Mouse (Mus musculus) adipocyte (in vitro differentiated cells): Measurements from ENCODE around the gene Bmp2.

Experiments
- DNase-seq: peaks from one replicate; pipeline ENCODE4 v3.0.0-alpha.2; 2016; ENCODE audit warnings: low spot score

Gene Bmp2

GRCm38 (mm10) chr2:133552031-133552841 lies at the start of gene Bmp2:
Bmp2 (plus strand) TSS chr2:133552159.
- DNase-seq: no peak

- no peak for DNase-seq
Observed at GRCm38 (mm10) chr2:133505678-133506077, 46.3 kb upstream of the Bmp2 start.

- DNase-seq: no peak
Observed at GRCm38 (mm10) chr2:133507045-133507444, 44.9 kb upstream of the Bmp2 start.

GRCm38 (mm10) chr2:133509141-133509540 lies 42.8 kb upstream of the Bmp2 start:
- no peak for DNase-seq

- no peak for DNase-seq
Observed at GRCm38 (mm10) chr2:133511011-133511779, 40.8 kb upstream of the Bmp2 start.

- DNase-seq: no peak
Observed at GRCm38 (mm10) chr2:133516331-133517046, 35.5 kb upstream of the Bmp2 start.

GRCm38 (mm10) chr2:133517867-133518266 lies 34.1 kb upstream of the Bmp2 start:
- DNase-seq: no peak

GRCm38 (mm10) chr2:133521193-133521592 lies 30.8 kb upstream of the Bmp2 start:
- DNase-seq: no peak

GRCm38 (mm10) chr2:133522121-133522520 lies 29.8 kb upstream of the Bmp2 start:
- DNase-seq: no peak

- no peak for DNase-seq
Observed at GRCm38 (mm10) chr2:133525621-133526181, 26.3 kb upstream of the Bmp2 start.

GRCm38 (mm10) chr2:133529396-133529795 lies 22.6 kb upstream of the Bmp2 start:
- no peak for DNase-seq

GRCm38 (mm10) chr2:133533073-133533472 lies 18.9 kb upstream of the Bmp2 start:
- DNase-seq: no peak

GRCm38 (mm10) chr2:133535481-133535880 lies 16.5 kb upstream of the Bmp2 start:
- DNase-seq: no peak

GRCm38 (mm10) chr2:133536812-133537211 lies 15.1 kb upstream of the Bmp2 start:
- DNase-seq: no peak

- DNase-seq: no peak
Observed at GRCm38 (mm10) chr2:133540702-133541101, 11.3 kb upstream of the Bmp2 start.

GRCm38 (mm10) chr2:133550238-133550682 lies 1.7 kb upstream of the Bmp2 start:
- peak; percentile 66 for DNase-seq

GRCm38 (mm10) chr2:133552842-133553465 lies 995 bp downstream of the Bmp2 start:
- DNase-seq: no peak

- DNase-seq: no peak
Observed at GRCm38 (mm10) chr2:133553911-133554285, 1.9 kb downstream of the Bmp2 start.

- DNase-seq: no peak
Observed at GRCm38 (mm10) chr2:133554286-133555021, 2.5 kb downstream of the Bmp2 start.

GRCm38 (mm10) chr2:133564248-133564886 lies 12.4 kb downstream of the Bmp2 start:
- DNase-seq: no peak

GRCm38 (mm10) chr2:133565424-133565823 lies 13.5 kb downstream of the Bmp2 start:
- no peak for DNase-seq
